Mouse (Mus musculus): Measurements from ENCODE around the gene Aco2.

- TF ChIP-seq EP300 (IDR thresholded peaks at IDR 0.05; ENCODE audit: low read depth), result no peak
- TF ChIP-seq CTCF (IDR thresholded peaks at IDR 0.05; ENCODE audit: low read depth), result no peak
Measured at GRCm38 (mm10) chr15:81917201-81917600, 45.1 kb downstream of the Aco2 start.

Measured in liver, postnatal 0 days (tissue).